ENCODE assay signal across 27 mouse cellular contexts in the genomic region with DNA sequence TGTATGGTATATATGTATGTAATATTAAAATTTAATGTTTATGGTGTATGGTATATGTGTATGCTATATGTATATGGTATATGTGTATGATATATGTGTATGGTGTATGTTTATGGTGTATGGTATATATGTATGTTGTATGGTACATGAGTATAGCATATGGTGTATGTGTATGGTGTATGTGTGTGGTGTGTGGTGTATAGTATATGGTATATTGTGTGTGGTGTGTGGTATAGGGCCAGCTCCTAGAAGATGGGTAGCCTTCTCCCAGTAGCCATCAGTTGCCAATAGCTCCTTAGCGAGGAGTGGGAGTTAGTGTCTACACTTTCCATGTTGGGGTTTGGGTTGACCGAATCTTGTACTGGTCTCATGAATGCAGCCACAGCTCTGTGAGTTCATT.
DNase-seq lines count a peak whose midpoint lies in the region; ATAC-seq lines count a peak whose summit lies in the region.
"Had no signal": no experiment of that assay in that cellular context is flagged by ENCODE, and none has a peak within 500 bp of the region (broad histone marks: within the 10 kb centered on the region; RNA-seq: fewer than 3 reads in every experiment).

No protein-coding gene starts in this region.

- DNase-seq in embryonic facial prominence, embryonic 11.5 days (ENCODE audit: low spot score), result no peak
- DNase-seq in embryonic facial prominence, embryonic 10.5 days (ENCODE audit: low spot score), result no peak
- DNase-seq in heart, adult 9 months (ENCODE audit: low spot score in 2 of 2), result no peak
- no peak for DNase-seq in hindbrain, embryonic 10.5 days (ENCODE audit: low spot score)
- DNase-seq: adrenal gland, adult 8-10 months; adrenal gland, postnatal 14 days; adrenal gland, postnatal 36 days; B cell, adult 2 months; cerebellum, adult 11-12 months; cerebellum, adult 2 months; cerebellum, adult 9-10 months; cerebellum, postnatal 10 days; cerebellum, postnatal 25 days had no signal

- H3K4me3 ChIP-seq in embryonic facial prominence, embryonic 11.5 days (ENCODE audit: low read depth, low read length), result no peak overlapping the region
- H3K4me3 ChIP-seq in embryonic facial prominence, embryonic 10.5 days, result no peak overlapping the region
- no peak overlapping the region for H3K4me3 ChIP-seq in heart, embryonic 11.5 days (ENCODE audit: low read depth, low read length)
- no peak overlapping the region for H3K4me3 ChIP-seq in hindbrain, embryonic 16.5 days (ENCODE audit: low read length)
- H3K4me3 ChIP-seq in hindbrain, embryonic 10.5 days, result no peak overlapping the region
- H3K4me3 ChIP-seq in midbrain, embryonic 13.5 days (replicated peaks), result no peak overlapping the region
- no peak overlapping the region for H3K4me3 ChIP-seq in midbrain, embryonic 15.5 days
- H3K4me3 ChIP-seq: embryonic facial prominence, embryonic 12.5 days; erythroblast, embryonic 14.5 days; forebrain, embryonic 10.5 days; forebrain, embryonic 12.5 days had no signal

- H3K27me3 ChIP-seq in embryonic facial prominence, embryonic 11.5 days (ENCODE audit: control insufficient read depth, insufficient read depth, low read length), result no peaks in the 10 kb centered on the region
- no peaks in the 10 kb centered on the region for H3K27me3 ChIP-seq in embryonic facial prominence, embryonic 10.5 days (replicated peaks; ENCODE audit: low read depth, poor library complexity, severe bottlenecking)
- H3K27me3 ChIP-seq in heart, embryonic 11.5 days (ENCODE audit: control insufficient read depth, insufficient read depth, low read length), result no peaks in the 10 kb centered on the region
- no peaks in the 10 kb centered on the region for H3K27me3 ChIP-seq in hindbrain, embryonic 16.5 days (replicated peaks; ENCODE audit: control insufficient read depth, insufficient read depth, low read length)
- H3K27me3 ChIP-seq in hindbrain, embryonic 10.5 days (ENCODE audit: insufficient read depth, poor library complexity, severe bottlenecking), result no peaks in the 10 kb centered on the region
- no peaks in the 10 kb centered on the region for H3K27me3 ChIP-seq in midbrain, embryonic 13.5 days
- no peaks in the 10 kb centered on the region for H3K27me3 ChIP-seq in midbrain, embryonic 15.5 days (replicated peaks)
- H3K27me3 ChIP-seq: CH12.LX; embryonic facial prominence, embryonic 12.5 days; forebrain, embryonic 12.5 days; Patski had no signal

- no peak overlapping the region for H3K9ac ChIP-seq in embryonic facial prominence, embryonic 11.5 days (replicated peaks; ENCODE audit: low read length)
- H3K9ac ChIP-seq in heart, embryonic 11.5 days (ENCODE audit: low read depth, low read length), result no peak overlapping the region
- H3K9ac ChIP-seq in hindbrain, embryonic 16.5 days (ENCODE audit: low read depth, low read length), result no peak overlapping the region
- H3K9ac ChIP-seq in midbrain, embryonic 13.5 days (replicated peaks), result no peak overlapping the region
- H3K9ac ChIP-seq in midbrain, embryonic 15.5 days, result no peak overlapping the region
- H3K9ac ChIP-seq: embryonic facial prominence, embryonic 12.5 days; forebrain, embryonic 12.5 days had no signal

- H3K4me2 ChIP-seq in embryonic facial prominence, embryonic 11.5 days (ENCODE audit: low read depth, low read length), result no peak overlapping the region
- H3K4me2 ChIP-seq in heart, embryonic 11.5 days, result no peak overlapping the region
- H3K4me2 ChIP-seq in hindbrain, embryonic 16.5 days (ENCODE audit: low read length), result no peak overlapping the region
- H3K4me2 ChIP-seq in midbrain, embryonic 13.5 days (replicated peaks), result no peak overlapping the region
- no peak overlapping the region for H3K4me2 ChIP-seq in midbrain, embryonic 15.5 days
- H3K4me2 ChIP-seq: embryonic facial prominence, embryonic 12.5 days; forebrain, embryonic 12.5 days had no signal

- 87% methylated on average over 2 of the region's 2 CpGs for WGBS in embryonic facial prominence, embryonic 11.5 days
- WGBS in embryonic facial prominence, embryonic 10.5 days, result 95% methylated on average over 2 of the region's 2 CpGs
- WGBS in heart, embryonic 11.5 days (ENCODE audit: insufficient replicate concordance), result 97% methylated on average over 2 of the region's 2 CpGs
- 100% methylated on average over 2 of the region's 2 CpGs for WGBS in hindbrain, embryonic 16.5 days
- WGBS in hindbrain, embryonic 10.5 days, result 100% methylated on average over 2 of the region's 2 CpGs
- 100% methylated on average over 2 of the region's 2 CpGs for WGBS in midbrain, embryonic 13.5 days
- 100% methylated on average over 2 of the region's 2 CpGs for WGBS in midbrain, embryonic 15.5 days

- ATAC-seq in embryonic facial prominence, embryonic 11.5 days (replicated peaks; ENCODE audit: insufficient number of reproducible peaks, low FRiP score, low TSS enrichment, low read depth), result 0 out of 2 replicates have a peak, but pooled peaks have one; percentile 48
- 0 out of 2 replicates have a peak, but pooled peaks have one; percentile 26 for ATAC-seq in heart, embryonic 11.5 days (replicated peaks; ENCODE audit: insufficient number of reproducible peaks, low FRiP score, low TSS enrichment)
- peak; percentile 50 for ATAC-seq in hindbrain, embryonic 16.5 days
- 0 out of 2 replicates have a peak, but pooled peaks have one; percentile 37 for ATAC-seq in midbrain, embryonic 13.5 days
- ATAC-seq in midbrain, embryonic 15.5 days (replicated peaks), result no peak
- ATAC-seq: activated CD4-positive, CD25-positive, alpha-beta regulatory T cell, adult 4 months; CD4-positive, CD25-positive, alpha-beta regulatory T cell, adult 4 months; forebrain, embryonic 14.5 days; Patski had no signal

- H3K27ac ChIP-seq in embryonic facial prominence, embryonic 11.5 days (replicated peaks; ENCODE audit: low read depth, low read length), result no peak overlapping the region
- no peak overlapping the region for H3K27ac ChIP-seq in embryonic facial prominence, embryonic 10.5 days (replicated peaks)
- H3K27ac ChIP-seq in heart, embryonic 11.5 days (ENCODE audit: low read depth, low read length), result no peak overlapping the region
- H3K27ac ChIP-seq in hindbrain, embryonic 16.5 days (ENCODE audit: low read depth, low read length), result no peak overlapping the region
- H3K27ac ChIP-seq in hindbrain, embryonic 10.5 days, result no peak overlapping the region
- H3K27ac ChIP-seq in midbrain, embryonic 13.5 days, result no peak overlapping the region
- H3K27ac ChIP-seq in midbrain, embryonic 15.5 days, result no peak overlapping the region
- H3K27ac ChIP-seq: embryonic facial prominence, embryonic 12.5 days; forebrain, embryonic 10.5 days; forebrain, embryonic 12.5 days had no signal

- no peaks in the 10 kb centered on the region for H3K9me3 ChIP-seq in embryonic facial prominence, embryonic 11.5 days (replicated peaks; ENCODE audit: control insufficient read depth, low read length)
- no peaks in the 10 kb centered on the region for H3K9me3 ChIP-seq in embryonic facial prominence, embryonic 10.5 days
- no peaks in the 10 kb centered on the region for H3K9me3 ChIP-seq in heart, embryonic 11.5 days (replicated peaks; ENCODE audit: control insufficient read depth, low read length)
- H3K9me3 ChIP-seq in hindbrain, embryonic 16.5 days (ENCODE audit: control insufficient read depth, low read length), result no peaks in the 10 kb centered on the region
- no peaks in the 10 kb centered on the region for H3K9me3 ChIP-seq in hindbrain, embryonic 10.5 days
- H3K9me3 ChIP-seq in midbrain, embryonic 13.5 days, result no peaks in the 10 kb centered on the region
- H3K9me3 ChIP-seq in midbrain, embryonic 15.5 days, result no peaks in the 10 kb centered on the region
- H3K9me3 ChIP-seq: embryonic facial prominence, embryonic 12.5 days; forebrain, embryonic 10.5 days; forebrain, embryonic 12.5 days; G1E had no signal

- no peaks in the 10 kb centered on the region for H3K36me3 ChIP-seq in embryonic facial prominence, embryonic 11.5 days (replicated peaks; ENCODE audit: control insufficient read depth, insufficient read depth, low read depth, low read length)
- peaks cover 10% of the 10 kb centered on the region; the same call in 1 of the 2 replicates for H3K36me3 ChIP-seq in embryonic facial prominence, embryonic 10.5 days (replicated peaks)
- H3K36me3 ChIP-seq in heart, embryonic 11.5 days (ENCODE audit: control insufficient read depth, insufficient read depth, low read length), result no peaks in the 10 kb centered on the region
- peaks cover 3% of the 10 kb centered on the region; the same call in 1 of the 2 replicates for H3K36me3 ChIP-seq in hindbrain, embryonic 16.5 days (ENCODE audit: control insufficient read depth, insufficient read depth, low read length)
- peaks cover 41% of the 10 kb centered on the region for H3K36me3 ChIP-seq in hindbrain, embryonic 10.5 days
- peaks cover 41% of the 10 kb centered on the region for H3K36me3 ChIP-seq in midbrain, embryonic 13.5 days
- peaks cover 26% of the 10 kb centered on the region; the same call in 1 of the 2 replicates for H3K36me3 ChIP-seq in midbrain, embryonic 15.5 days (replicated peaks)
- H3K36me3 ChIP-seq: embryonic facial prominence, embryonic 12.5 days had no signal

- no peaks in the 10 kb centered on the region for H3K4me1 ChIP-seq in embryonic facial prominence, embryonic 11.5 days (ENCODE audit: control insufficient read depth, insufficient read depth, low read length)
- H3K4me1 ChIP-seq in embryonic facial prominence, embryonic 10.5 days, result no peaks in the 10 kb centered on the region; the same call in 1 of the 2 replicates
- H3K4me1 ChIP-seq in heart, embryonic 11.5 days (ENCODE audit: control insufficient read depth, insufficient read depth, low read length), result no peaks in the 10 kb centered on the region
- H3K4me1 ChIP-seq in hindbrain, embryonic 16.5 days (ENCODE audit: control insufficient read depth, insufficient read depth, low read depth, low read length), result no peaks in the 10 kb centered on the region
- no peaks in the 10 kb centered on the region for H3K4me1 ChIP-seq in hindbrain, embryonic 10.5 days (replicated peaks)
- H3K4me1 ChIP-seq in midbrain, embryonic 13.5 days (replicated peaks), result no peaks in the 10 kb centered on the region
- H3K4me1 ChIP-seq in midbrain, embryonic 15.5 days, result no peaks in the 10 kb centered on the region
- H3K4me1 ChIP-seq: embryonic facial prominence, embryonic 12.5 days; forebrain, embryonic 10.5 days; forebrain, embryonic 12.5 days had no signal
